Mouse (Mus musculus) stomach, postnatal 0 days (tissue): ENCODE data around the gene Runx2. TPM values are rescaled to one million over a fixed set of nuclear protein-coding genes. Genes with fewer than 3 reads are reported as not detected.

Source experiments
- ATAC-seq: fragments of 200-750 bp; cut with Nextera tagmentation; 2 replicates; pipeline ENCODE4 v1.8.0; 2017; ENCODE audit not compliant: low FRiP score, low TSS enrichment
- DNase-seq: peaks from one replicate; pipeline ENCODE4 v3.0.0-alpha.2; 2016; ENCODE audit warnings: low spot score
- H3K27ac ChIP-seq: fragments of 300-500 bp; sonication (generic); replicated peaks from 2 replicates; pipeline ENCODE4 v1.5.1; 2014; ENCODE audit warnings: mild to moderate bottlenecking, control low read depth
- H3K27me3 ChIP-seq: fragments of 300-500 bp; sonication (generic); 2 replicates; pipeline ENCODE4 v1.6.1; 2014; ENCODE audit warnings: low read length; ENCODE audit not compliant: control insufficient read depth, insufficient read depth
- H3K36me3 ChIP-seq: fragments of 300-500 bp; sonication (generic); 2 replicates; pipeline ENCODE4 v1.6.1; 2014; ENCODE audit warnings: low read length, mixed read lengths; ENCODE audit not compliant: control insufficient read depth, insufficient read depth
- H3K4me1 ChIP-seq: fragments of 300-500 bp; sonication (generic); replicated peaks from 2 replicates; pipeline ENCODE4 v1.6.1; 2014; ENCODE audit warnings: antibody characterized with exemption; ENCODE audit not compliant: control insufficient read depth, insufficient read depth
- H3K4me2 ChIP-seq: fragments of 300-500 bp; sonication (generic); replicated peaks from 2 replicates; pipeline ENCODE4 v1.6.1; 2014; ENCODE audit warnings: low read depth, mild to moderate bottlenecking, control low read depth, moderate library complexity
- H3K4me3 ChIP-seq: fragments of 300-500 bp; sonication (generic); 2 replicates; pipeline ENCODE4 v1.5.1; 2014; ENCODE audit warnings: low read depth, low read length, control low read depth
- H3K9ac ChIP-seq: fragments of 300-500 bp; sonication (generic); 2 replicates; pipeline ENCODE4 v1.6.1; 2014; ENCODE audit warnings: mild to moderate bottlenecking, low read length, control low read depth, mixed read lengths
- H3K9me3 ChIP-seq: fragments of 300-500 bp; sonication (generic); 2 replicates; pipeline ENCODE4 v1.6.1; 2016; ENCODE audit warnings: low read length; ENCODE audit not compliant: control insufficient read depth
- CTCF ChIP-seq: IDR thresholded peaks from 2 replicates; pipeline ENCODE4 v1.5.1; 2016; ENCODE audit warnings: antibody characterized with exemption, low read depth, mild to moderate bottlenecking, moderate library complexity
- EP300 ChIP-seq: optimal IDR thresholded peaks from 2 replicates; pipeline ENCODE3; 2016; ENCODE audit warnings: antibody characterized with exemption
- WGBS: fragments of 180-500 bp; shearing (Covaris S2); extraction: QIAGEN DNeasy Blood & Tissue Kit; methylation state at CpG from one replicate; pipeline ENCODE4 v1.1.7; 2014; 5-methylcytosine and 5-hydroxymethylcytosine counted together
- polyA plus RNA-seq: library from polyadenylated mRNA; unstranded; fragments of >200 nt; fragmentation: Nextera tagmentation; extraction: Ambion mirVana; gene quantifications from 2 replicates; pipeline ENCODE4 v1.2.1, GENCODE M21; 2015

Runx2 gene
- polyA plus RNA-seq, 1 experiment from 2014 or later, result 0.53 TPM

- Histone ChIP-seq H3K4me2 (no peak overlapping the region), H3K27ac (no peak overlapping the region), H3K4me1 (no peaks in the 10 kb centered on the region), H3K4me3 (no peak overlapping the region), H3K9ac (no peak overlapping the region), H3K9me3 (no peaks in the 10 kb centered on the region), H3K36me3 (no peaks in the 10 kb centered on the region), H3K27me3 (no peaks in the 10 kb centered on the region; the same call in 1 of the 2 replicates)
- ATAC-seq (no peak), DNase-seq (no peak)
- 44% methylated on average over 14 of the region's 14 CpGs for WGBS
- TF ChIP-seq CTCF (no peak), EP300 (no peak)
Measured at GRCm38 (mm10) chr17:44565311-44565831, 249.2 kb downstream of the Runx2 start.

GRCm38 (mm10) chr17:44564611-44565198, 249.9 kb downstream of the Runx2 start:
- no peak overlapping the region for H3K27ac ChIP-seq
- DNase-seq, result no peak
- no peaks in the 10 kb centered on the region; the same call in 1 of the 2 replicates for H3K27me3 ChIP-seq
- TF ChIP-seq CTCF (no peak), EP300 (no peak)
- WGBS, result 82% methylated on average over 4 of the region's 4 CpGs
- no peak for ATAC-seq
- H3K9ac ChIP-seq, result no peak overlapping the region
- no peak overlapping the region for H3K4me2 ChIP-seq
- no peaks in the 10 kb centered on the region for H3K9me3 ChIP-seq
- no peaks in the 10 kb centered on the region for H3K36me3 ChIP-seq
- H3K4me3 ChIP-seq, result no peak overlapping the region
- no peaks in the 10 kb centered on the region for H3K4me1 ChIP-seq

GRCm38 (mm10) chr17:44560016-44560415, 254.6 kb downstream of the Runx2 start:
- Histone ChIP-seq H3K9ac (no peak overlapping the region), H3K27ac (no peak overlapping the region), H3K4me2 (no peak overlapping the region), H3K27me3 (no peaks in the 10 kb centered on the region; the same call in 1 of the 2 replicates), H3K9me3 (no peaks in the 10 kb centered on the region), H3K36me3 (no peaks in the 10 kb centered on the region), H3K4me3 (no peak overlapping the region), H3K4me1 (no peaks in the 10 kb centered on the region)
- ATAC-seq (no peak), DNase-seq (no peak)
- no peak for TF ChIP-seq CTCF
- TF ChIP-seq EP300, result no peak
- 81% methylated on average over 7 of the region's 7 CpGs for WGBS

- DNase-seq (no peak), ATAC-seq (no peak)
- Histone ChIP-seq H3K4me2 (no peak overlapping the region), H3K27ac (no peak overlapping the region), H3K27me3 (no peaks in the 10 kb centered on the region; the same call in 1 of the 2 replicates), H3K9me3 (no peaks in the 10 kb centered on the region), H3K9ac (no peak overlapping the region), H3K36me3 (no peaks in the 10 kb centered on the region), H3K4me1 (no peaks in the 10 kb centered on the region), H3K4me3 (no peak overlapping the region)
- TF ChIP-seq CTCF (no peak), EP300 (no peak)
- 68% methylated on average over 16 of the region's 16 CpGs for WGBS
Measured at GRCm38 (mm10) chr17:44557199-44558111, 257.1 kb downstream of the Runx2 start.

GRCm38 (mm10) chr17:44554941-44555340, 259.7 kb downstream of the Runx2 start:
- H3K4me3 ChIP-seq, result no peak overlapping the region
- TF ChIP-seq EP300 (no peak), CTCF (no peak)
- no peak overlapping the region for H3K27ac ChIP-seq
- H3K4me1 ChIP-seq, result no peaks in the 10 kb centered on the region
- no peak overlapping the region for H3K9ac ChIP-seq
- no peaks in the 10 kb centered on the region for H3K9me3 ChIP-seq
- H3K4me2 ChIP-seq, result no peak overlapping the region
- ATAC-seq (no peak), DNase-seq (no peak)
- 70% methylated on average over 4 of the region's 4 CpGs for WGBS
- no peaks in the 10 kb centered on the region for H3K36me3 ChIP-seq
- H3K27me3 ChIP-seq, result no peaks in the 10 kb centered on the region

- no peaks in the 10 kb centered on the region for H3K27me3 ChIP-seq
- WGBS, result 46% methylated on average over 2 of the region's 2 CpGs
Measured at GRCm38 (mm10) chr17:44549551-44549950, 265.0 kb downstream of the Runx2 start.

More at GRCm38 (mm10) chr17:44549551-44549950, 265.0 kb downstream of the Runx2 start:
- DNase-seq (no peak), ATAC-seq (no peak)
- Histone ChIP-seq H3K4me3 (no peak overlapping the region), H3K9me3 (no peaks in the 10 kb centered on the region), H3K4me2 (no peak overlapping the region), H3K27ac (no peak overlapping the region), H3K36me3 (no peaks in the 10 kb centered on the region), H3K4me1 (no peaks in the 10 kb centered on the region), H3K9ac (no peak overlapping the region)
- no peak for TF ChIP-seq EP300
- no peak for TF ChIP-seq CTCF
